Mouse (Mus musculus) G1E (cell line): ENCODE measurements at regions not wholly inside any gene's neighbourhood (a gene's known extent, or its start where the extent isn't known, plus 50 kb on each side); places are given as distances from the start of the nearest gene placed in this dataset.
"Not testable (repeated sequence)": the region's sequence is repeated elsewhere in the genome, so short reads cannot be mapped to it uniquely, and the experiment has no call there.

Experiments used
- ATAC-seq: 2 replicates; pipeline ENCODE4 v1.8.0; 2016; ENCODE audit warnings: mild to moderate bottlenecking; ENCODE audit not compliant: insufficient number of reproducible peaks, poor library complexity, low FRiP score, severe bottlenecking; ENCODE audit errors: extremely low read depth
- DNase-seq: peaks from one replicate; pipeline ENCODE4 v3.0.0; 2012; ENCODE audit warnings: low spot score
- H3K27me3 ChIP-seq: 2 replicates; pipeline ENCODE4 v1.6.1; 2012; ENCODE audit warnings: mild to moderate bottlenecking, low read length, inconsistent platforms; ENCODE audit not compliant: insufficient read depth
- H3K36me3 ChIP-seq: replicated peaks from 2 replicates; pipeline ENCODE3; 2012; ENCODE audit warnings: mild to moderate bottlenecking, inconsistent platforms
- H3K4me1 ChIP-seq: 2 replicates; pipeline ENCODE4 v1.6.1; 2012; ENCODE audit warnings: low read depth, low read length, inconsistent platforms, mixed read lengths; ENCODE audit not compliant: insufficient read depth
- H3K4me3 ChIP-seq: 2 replicates; pipeline ENCODE4 v1.5.1; 2012; ENCODE audit warnings: low read depth, mild to moderate bottlenecking, inconsistent platforms, low read length, moderate library complexity, mixed read lengths
- H3K9me3 ChIP-seq: replicated peaks from 2 replicates; pipeline ENCODE4 v1.6.1; 2012; ENCODE audit warnings: inconsistent platforms
- CTCF ChIP-seq: IDR thresholded peaks from 2 replicates; pipeline ENCODE4 v1.5.1; 2012; ENCODE audit warnings: low read depth, low read length, inconsistent platforms, mixed read lengths
- GATA1 ChIP-seq: IDR thresholded peaks from 2 replicates; pipeline ENCODE4 v1.6.1; 2012; ENCODE audit warnings: borderline replicate concordance, low read length, inconsistent platforms, mixed read lengths
- GATA2 ChIP-seq: IDR thresholded peaks from 2 replicates; pipeline ENCODE4 v1.6.1; 2012; ENCODE audit warnings: low read depth, low read length, inconsistent platforms, borderline replicate concordance
- POLR2AphosphoS5 ChIP-seq: IDR thresholded peaks from 2 replicates; pipeline ENCODE4 v1.6.1; 2012; ENCODE audit warnings: low read depth, low read length, inconsistent platforms; ENCODE audit not compliant: insufficient replicate concordance
- TAL1 ChIP-seq: conservative IDR thresholded peaks from 2 replicates; pipeline ENCODE4 v1.6.1; 2012; ENCODE audit warnings: low read depth, low read length, inconsistent platforms, mixed read lengths

- Histone ChIP-seq H3K4me1 (no peaks in the 10 kb centered on the region), H3K4me3 (no peak overlapping the region), H3K36me3 (no peaks in the 10 kb centered on the region), H3K27me3 (no peaks in the 10 kb centered on the region), H3K9me3 (0 out of 2 replicates have a peak, but pooled peaks cover 4% of the 10 kb centered on the region)
- no peak for TF ChIP-seq CTCF
- no peak for TF ChIP-seq TAL1
- TF ChIP-seq POLR2AphosphoS5, result no peak
- no peak for TF ChIP-seq GATA1
- TF ChIP-seq GATA2, result no peak
- ATAC-seq (no peak), DNase-seq (no peak)
These were observed 690.1 kb upstream of the Intu start for GRCm38 (mm10) chr3:39840946-39841345.

GRCm38 (mm10) chr3:39845123-39845522 is 686.0 kb upstream of the Intu start:
- no peak for ATAC-seq

GRCm38 (mm10) chr3:39848829-39849228 is 682.3 kb upstream of the Intu start:
- Histone ChIP-seq H3K4me3 (no peak overlapping the region), H3K9me3 (0 out of 2 replicates have a peak, but pooled peaks cover 3% of the 10 kb centered on the region), H3K4me1 (no peaks in the 10 kb centered on the region), H3K36me3 (no peaks in the 10 kb centered on the region), H3K27me3 (no peaks in the 10 kb centered on the region)
- DNase-seq (no peak), ATAC-seq (no peak)
- TF ChIP-seq CTCF (no peak), GATA1 (no peak), POLR2AphosphoS5 (no peak), TAL1 (no peak), GATA2 (no peak)

More at GRCm38 (mm10) chr3:39845123-39845522, 686.0 kb upstream of the Intu start:
- Histone ChIP-seq H3K4me3 (no peak overlapping the region), H3K4me1 (no peaks in the 10 kb centered on the region), H3K36me3 (no peaks in the 10 kb centered on the region), H3K27me3 (no peaks in the 10 kb centered on the region), H3K9me3 (0 out of 2 replicates have a peak, but pooled peaks cover 3% of the 10 kb centered on the region)
- TF ChIP-seq TAL1, result no peak
- no peak for TF ChIP-seq POLR2AphosphoS5
- no peak for TF ChIP-seq CTCF
- TF ChIP-seq GATA1, result no peak
- TF ChIP-seq GATA2, result no peak
- DNase-seq, result no peak

GRCm38 (mm10) chr3:39857214-39857839 is 673.8 kb upstream of the Intu start:
- Histone ChIP-seq H3K9me3 (no peaks in the 10 kb centered on the region), H3K27me3 (no peaks in the 10 kb centered on the region), H3K4me3 (no peak overlapping the region), H3K36me3 (no peaks in the 10 kb centered on the region), H3K4me1 (no peaks in the 10 kb centered on the region)
- ATAC-seq, result no peak
- DNase-seq, result no peak
- no peak for TF ChIP-seq CTCF
- TF ChIP-seq POLR2AphosphoS5, result no peak
- TF ChIP-seq GATA2, result no peak
- no peak for TF ChIP-seq TAL1
- TF ChIP-seq GATA1, result no peak

GRCm38 (mm10) chr3:39876046-39876445 is 655.0 kb upstream of the Intu start:
- not testable (repeated sequence) for DNase-seq, H3K9me3 ChIP-seq, H3K27me3 ChIP-seq, H3K4me3 ChIP-seq, ATAC-seq, H3K36me3 ChIP-seq, H3K4me1 ChIP-seq

GRCm38 (mm10) chr3:39884370-39884769 is 646.7 kb upstream of the Intu start:
- H3K4me3 ChIP-seq, result no peak overlapping the region
- H3K36me3 ChIP-seq, result no peaks in the 10 kb centered on the region
- DNase-seq, result no peak
- TF ChIP-seq CTCF (no peak), TAL1 (no peak), GATA1 (no peak), POLR2AphosphoS5 (no peak), GATA2 (no peak)
- no peaks in the 10 kb centered on the region for H3K4me1 ChIP-seq
- H3K9me3 ChIP-seq, result no peaks in the 10 kb centered on the region
- no peaks in the 10 kb centered on the region for H3K27me3 ChIP-seq
- no peak for ATAC-seq

GRCm38 (mm10) chr3:39888376-39888775 is 642.7 kb upstream of the Intu start:
- DNase-seq (no peak), ATAC-seq (no peak)
- Histone ChIP-seq H3K27me3 (no peaks in the 10 kb centered on the region), H3K9me3 (no peaks in the 10 kb centered on the region), H3K4me1 (no peaks in the 10 kb centered on the region), H3K4me3 (no peak overlapping the region), H3K36me3 (no peaks in the 10 kb centered on the region)
- TF ChIP-seq GATA2 (no peak), POLR2AphosphoS5 (no peak), TAL1 (no peak), CTCF (no peak), GATA1 (no peak)
